Mouse (Mus musculus): ENCODE measurements around the gene S100a8.
A peak's percentile ranks its signal among the peaks of the same experiment; 100 is the strongest.

S100a8 gene

GRCm38 (mm10) chr3:90668846-90669245 is at the start of gene S100a8:
S100a8 (plus strand) TSS chr3:90668978.
- DNase-seq = no peak

- DNase-seq = no peak
These were observed 47.2 kb upstream of the S100a8 start for GRCm38 (mm10) chr3:90621552-90621951.

GRCm38 (mm10) chr3:90623435-90624071 is 45.2 kb upstream of the S100a8 start:
- DNase-seq = no peak

- no peak for DNase-seq
These were observed 43.3 kb upstream of the S100a8 start for GRCm38 (mm10) chr3:90625496-90625895.

GRCm38 (mm10) chr3:90626266-90627021 is 42.3 kb upstream of the S100a8 start:
- no peak for DNase-seq

GRCm38 (mm10) chr3:90627366-90627765 is 41.4 kb upstream of the S100a8 start:
- DNase-seq = no peak

- DNase-seq = no peak
These were observed 41.0 kb upstream of the S100a8 start for GRCm38 (mm10) chr3:90627807-90628206.

- DNase-seq = no peak
These were observed 39.5 kb upstream of the S100a8 start for GRCm38 (mm10) chr3:90629298-90629697.

- no peak for DNase-seq
These were observed 36.8 kb upstream of the S100a8 start for GRCm38 (mm10) chr3:90631984-90632383.

GRCm38 (mm10) chr3:90638511-90639275 is 30.1 kb upstream of the S100a8 start:
- no peak for DNase-seq

- DNase-seq = no peak
These were observed 29.1 kb upstream of the S100a8 start for GRCm38 (mm10) chr3:90639511-90640154.

- no peak for DNase-seq
These were observed 27.8 kb upstream of the S100a8 start for GRCm38 (mm10) chr3:90640981-90641380.

- DNase-seq = peak; percentile 18
These were observed 24.6 kb upstream of the S100a8 start for GRCm38 (mm10) chr3:90644220-90644619.

GRCm38 (mm10) chr3:90647291-90647690 is 21.5 kb upstream of the S100a8 start:
- no peak for DNase-seq

- no peak for DNase-seq
These were observed 19.8 kb upstream of the S100a8 start for GRCm38 (mm10) chr3:90648981-90649380.

- DNase-seq = no peak
These were observed 18.9 kb upstream of the S100a8 start for GRCm38 (mm10) chr3:90649832-90650231.

- peak; percentile 30 for DNase-seq
These were observed 15.8 kb upstream of the S100a8 start for GRCm38 (mm10) chr3:90652878-90653508.

- no peak for DNase-seq
These were observed 15.1 kb upstream of the S100a8 start, which contains the start of gene S100a7a for GRCm38 (mm10) chr3:90653717-90654116. S100a7a (plus strand) TSS chr3:90654017.

- DNase-seq = no peak
These were observed 11.4 kb upstream of the S100a8 start for GRCm38 (mm10) chr3:90657405-90657804.

- no peak for DNase-seq
These were observed 9.3 kb upstream of the S100a8 start for GRCm38 (mm10) chr3:90659364-90660044.

- no peak for DNase-seq
These were observed 4.6 kb upstream of the S100a8 start for GRCm38 (mm10) chr3:90664219-90664618.

- no peak for DNase-seq
These were observed 9.9 kb downstream of the S100a8 start for GRCm38 (mm10) chr3:90678656-90679055.
